Mouse (Mus musculus): Measurements from ENCODE around the gene Pigb. TPM values are rescaled to one million over a fixed set of nuclear protein-coding genes. Genes with fewer than 3 reads are reported as not detected.

Gene Pigb
- polyA plus RNA-seq, 1 experiment from 2014 or later, result 3.1 TPM

GRCm38 (mm10) chr9:72969874-72970273 lies 70.3 kb downstream of the Pigb start:
- Histone ChIP-seq H3K4me1 (ENCODE audit: insufficient read depth) (peaks cover 8% of the 10 kb centered on the region), H3K27me3 (ENCODE audit: insufficient read depth, low read length) (no peaks in the 10 kb centered on the region), H3K9me3 (ENCODE audit: low read length) (no peaks in the 10 kb centered on the region), H3K36me3 (replicated peaks; ENCODE audit: insufficient read depth, low read length) (no peaks in the 10 kb centered on the region), H3K27ac (ENCODE audit: low read depth) (no peak overlapping the region), H3K4me3 (ENCODE audit: low read depth, low read length) (no peak overlapping the region), H3K4me2 (ENCODE audit: low read depth, low read length) (no peak overlapping the region), H3K9ac (replicated peaks) (no peak overlapping the region)
- TF ChIP-seq CTCF (IDR thresholded peaks at IDR 0.05; ENCODE audit: low read depth) (peak; percentile 32), EP300 (IDR thresholded peaks at IDR 0.05; ENCODE audit: low read depth) (no peak)
- DNase-seq (peak; percentile 18), ATAC-seq (peak; percentile 20; the same call in 1 of the 2 replicates)
- 59% methylated on average over 7 of the region's 7 CpGs for WGBS (ENCODE audit: insufficient replicate concordance)

GRCm38 (mm10) chr9:72968349-72969061 lies 71.7 kb downstream of the Pigb start:
- Histone ChIP-seq H3K4me3 (ENCODE audit: low read depth, low read length) (no peak overlapping the region), H3K9me3 (ENCODE audit: low read length) (no peaks in the 10 kb centered on the region), H3K36me3 (replicated peaks; ENCODE audit: insufficient read depth, low read length) (no peaks in the 10 kb centered on the region), H3K27ac (ENCODE audit: low read depth) (peak overlapping the region; percentile 61), H3K4me1 (ENCODE audit: insufficient read depth) (peaks cover 8% of the 10 kb centered on the region), H3K9ac (replicated peaks) (no peak overlapping the region), H3K27me3 (ENCODE audit: insufficient read depth, low read length) (no peaks in the 10 kb centered on the region), H3K4me2 (ENCODE audit: low read depth, low read length) (peak overlapping the region; percentile 61)
- DNase-seq (peak; percentile 55), ATAC-seq (peak; percentile 79)
- WGBS (ENCODE audit: insufficient replicate concordance), result 15% methylated on average over 11 of the region's 11 CpGs
- TF ChIP-seq CTCF (IDR thresholded peaks at IDR 0.05; ENCODE audit: low read depth), result peak; percentile 79
- no peak for TF ChIP-seq EP300 (IDR thresholded peaks at IDR 0.05; ENCODE audit: low read depth)

- DNase-seq (no peak), ATAC-seq (no peak)
- no peaks in the 10 kb centered on the region for H3K9me3 ChIP-seq (ENCODE audit: low read length)
- no peak overlapping the region for H3K27ac ChIP-seq (ENCODE audit: low read depth)
- peaks cover 11% of the 10 kb centered on the region; the same call in 1 of the 2 replicates for H3K4me1 ChIP-seq (ENCODE audit: insufficient read depth)
- 56% methylated on average over 15 of the region's 15 CpGs for WGBS (ENCODE audit: insufficient replicate concordance)
- no peak overlapping the region for H3K9ac ChIP-seq (replicated peaks)
- no peaks in the 10 kb centered on the region for H3K36me3 ChIP-seq (replicated peaks; ENCODE audit: insufficient read depth, low read length)
- no peaks in the 10 kb centered on the region for H3K27me3 ChIP-seq (ENCODE audit: insufficient read depth, low read length)
- H3K4me2 ChIP-seq (ENCODE audit: low read depth, low read length), result peak overlapping the region; percentile 47
- TF ChIP-seq CTCF (IDR thresholded peaks at IDR 0.05; ENCODE audit: low read depth) (no peak), EP300 (IDR thresholded peaks at IDR 0.05; ENCODE audit: low read depth) (no peak)
- H3K4me3 ChIP-seq (ENCODE audit: low read depth, low read length), result no peak overlapping the region
These were observed 78.2 kb downstream of the Pigb start for GRCm38 (mm10) chr9:72961959-72962358.

DNA sequence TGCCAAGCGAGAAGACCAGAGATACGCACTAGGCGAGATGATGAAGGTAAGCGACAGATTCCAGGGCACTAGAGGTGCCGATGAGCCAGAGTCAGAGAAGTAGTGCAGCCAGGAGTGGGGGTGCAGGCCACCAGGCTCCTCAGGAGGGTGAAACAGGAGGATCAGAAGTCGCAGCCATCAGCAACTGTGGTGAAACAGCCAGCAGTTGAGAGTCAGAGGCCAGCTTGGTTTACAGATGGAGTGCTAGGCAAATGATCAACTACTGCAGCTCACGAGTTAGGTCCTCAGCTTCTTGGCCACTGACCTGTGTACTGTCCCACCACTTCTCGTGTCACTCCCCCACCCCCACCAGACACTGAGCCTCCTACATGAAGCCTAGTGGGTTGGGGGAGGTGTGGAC lies 78.8 kb downstream of the Pigb start:
- no peak overlapping the region for H3K4me3 ChIP-seq (ENCODE audit: low read depth, low read length)

DNA sequence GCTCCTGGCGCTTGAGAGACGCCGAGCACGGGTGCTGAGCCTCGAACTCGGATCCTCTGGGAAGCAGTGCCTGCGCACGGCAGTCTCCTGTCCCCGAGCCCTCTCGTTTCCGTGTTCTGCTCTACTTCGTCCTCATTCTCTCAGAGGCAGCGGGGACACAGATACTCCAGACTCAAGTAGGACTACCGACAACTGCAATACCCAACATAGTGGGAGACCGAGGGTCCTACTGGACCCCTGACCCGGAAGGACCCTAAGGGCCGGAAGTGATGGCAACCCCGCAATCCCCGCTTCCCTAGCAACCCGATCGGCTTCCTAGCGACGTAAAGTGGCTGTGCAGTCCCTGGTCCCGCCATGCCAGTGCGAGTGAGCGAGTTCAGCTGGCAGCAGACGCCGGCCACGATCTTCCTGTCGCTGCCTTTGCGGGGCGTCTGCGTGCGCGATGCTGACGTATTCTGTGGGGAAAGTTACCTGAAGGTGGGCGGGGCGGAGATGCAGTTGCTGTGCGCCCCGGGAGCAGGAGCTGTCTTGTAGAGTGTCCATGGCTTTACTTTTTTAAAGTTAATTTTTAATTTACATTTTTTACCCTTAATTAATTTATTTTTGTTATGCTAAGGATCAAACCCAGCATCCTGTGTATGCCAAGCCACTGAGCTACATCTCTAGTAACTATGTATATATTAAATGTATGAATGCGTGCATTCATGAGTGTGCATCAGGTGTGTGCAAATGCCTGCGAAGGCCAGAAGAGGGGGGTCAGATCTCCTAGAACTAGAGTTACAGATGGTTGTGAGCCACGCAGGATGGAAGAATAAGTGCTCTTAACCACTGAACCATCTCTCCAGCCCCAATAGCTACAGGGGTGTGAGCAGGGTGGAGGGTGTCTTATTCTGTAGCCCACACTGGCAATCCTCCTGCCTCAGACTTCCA lies 81.4 kb downstream of the Pigb start, which contains the start of the genes Dyx1c1 and Gm44503:
Gene Dyx1c1 (plus strand): TSS at position 265 of the 930 bp plus-strand sequence.
Gene Gm44503 (plus strand): TSS at position 332 of the 930 bp plus-strand sequence.
- Histone ChIP-seq H3K27ac (ENCODE audit: low read depth) (peak within 1 kb of the TSS; percentile 25; the same call in 1 of the 2 replicates), H3K9ac (replicated peaks) (peak within 1 kb of the TSS; percentile 55), H3K27me3 (ENCODE audit: insufficient read depth, low read length) (no peaks in the 10 kb centered on the region), H3K9me3 (ENCODE audit: low read length) (no peaks in the 10 kb centered on the region), H3K4me2 (ENCODE audit: low read depth, low read length) (peak within 1 kb of the TSS; percentile 78), H3K4me1 (ENCODE audit: insufficient read depth) (peaks cover 8% of the 10 kb centered on the region; the same call in 1 of the 2 replicates), H3K36me3 (replicated peaks; ENCODE audit: insufficient read depth, low read length) (no peaks in the 10 kb centered on the region), H3K4me3 (ENCODE audit: low read depth, low read length) (peak within 1 kb of the TSS; percentile 59)
- peak; percentile 88 for ATAC-seq
- WGBS (ENCODE audit: insufficient replicate concordance), result 3% methylated on average over 43 of the region's 43 CpGs
- TF ChIP-seq CTCF (IDR thresholded peaks at IDR 0.05; ENCODE audit: low read depth) (peak; percentile 26), EP300 (IDR thresholded peaks at IDR 0.05; ENCODE audit: low read depth) (no peak)
- peak; percentile 81 for DNase-seq

More for the DNA sequence above, 78.8 kb downstream of the Pigb start:
- Histone ChIP-seq H3K4me2 (ENCODE audit: low read depth, low read length) (no peak overlapping the region), H3K36me3 (replicated peaks; ENCODE audit: insufficient read depth, low read length) (no peaks in the 10 kb centered on the region), H3K9me3 (ENCODE audit: low read length) (no peaks in the 10 kb centered on the region), H3K9ac (replicated peaks) (no peak overlapping the region), H3K27ac (ENCODE audit: low read depth) (no peak overlapping the region), H3K4me1 (ENCODE audit: insufficient read depth) (peaks cover 11% of the 10 kb centered on the region; the same call in 1 of the 2 replicates), H3K27me3 (ENCODE audit: insufficient read depth, low read length) (no peaks in the 10 kb centered on the region)
- ATAC-seq (no peak), DNase-seq (no peak)
- 63% methylated on average over 8 of the region's 8 CpGs for WGBS (ENCODE audit: insufficient replicate concordance)
- TF ChIP-seq EP300 (IDR thresholded peaks at IDR 0.05; ENCODE audit: low read depth) (no peak), CTCF (IDR thresholded peaks at IDR 0.05; ENCODE audit: low read depth) (no peak)

Small RNAs within 50 kb of the gene (microRNA-seq; reads per million reads assigned to microRNA genes)
- not detected for gene Gm27353

Other genes with a start within 250 kb of the Pigb start
- 0.06 and 0.09 TPM in 2 replicates for gene Prtg, start 233.5 kb downstream of the Pigb start, polyA plus RNA-seq (2015; fragmentation: Nextera tagmentation; extraction: Ambion mirVana)
- gene Pygo1, start 114.7 kb downstream of the Pigb start, polyA plus RNA-seq (2015; fragmentation: Nextera tagmentation; extraction: Ambion mirVana), result 0.06 and 0.08 TPM in 2 replicates
- gene Dyx1c1, start 81.6 kb downstream of the Pigb start, polyA plus RNA-seq (2015; fragmentation: Nextera tagmentation; extraction: Ambion mirVana), result 0.19 and 0.26 TPM in 2 replicates
- not detected in 2 replicates for gene Gm44503, start 81.5 kb downstream of the Pigb start, polyA plus RNA-seq (2015; fragmentation: Nextera tagmentation; extraction: Ambion mirVana)
- 4.8 and 5.4 TPM in 2 replicates for gene Ccpg1os, start 55.0 kb downstream of the Pigb start, polyA plus RNA-seq (2015; fragmentation: Nextera tagmentation; extraction: Ambion mirVana)
- gene Ccpg1, start 54.9 kb downstream of the Pigb start, polyA plus RNA-seq (2015; fragmentation: Nextera tagmentation; extraction: Ambion mirVana), result 14.6 and 15.2 TPM in 2 replicates
- 5.7 and 7.0 TPM in 2 replicates for gene Rab27a, start 4.5 kb upstream of the Pigb start, polyA plus RNA-seq (2015; fragmentation: Nextera tagmentation; extraction: Ambion mirVana)
- 0.14 TPM in 1 of 2 replicates, not detected in the other for gene Khdc3, start 61.5 kb upstream of the Pigb start, polyA plus RNA-seq (2015; fragmentation: Nextera tagmentation; extraction: Ambion mirVana)
- not detected in 2 replicates for gene Gm20509, start 62.1 kb upstream of the Pigb start, polyA plus RNA-seq (2015; fragmentation: Nextera tagmentation; extraction: Ambion mirVana)
- 39.0 and 41.4 TPM in 2 replicates for gene Rsl24d1, start 73.0 kb upstream of the Pigb start, polyA plus RNA-seq (2015; fragmentation: Nextera tagmentation; extraction: Ambion mirVana)

All from liver, postnatal 0 days (tissue).